Mouse (Mus musculus) testis, postnatal 10 days (tissue): ENCODE results near the gene Ntm.

Source experiments
- DNase-seq: peaks from one replicate; pipeline ENCODE4 v3.0.0; 2021; ENCODE audit warnings: low spot score

Gene Ntm

GRCm38 (mm10) chr9:29407954-29408353, 555.0 kb downstream of the Ntm start:
- DNase-seq, result peak; percentile 64

GRCm38 (mm10) chr9:29406973-29407372, 556.0 kb downstream of the Ntm start:
- DNase-seq, result no peak

GRCm38 (mm10) chr9:29406046-29406445, 556.9 kb downstream of the Ntm start:
- no peak for DNase-seq

GRCm38 (mm10) chr9:29400151-29400550, 562.8 kb downstream of the Ntm start:
- DNase-seq, result no peak

GRCm38 (mm10) chr9:29396101-29396500, 566.8 kb downstream of the Ntm start:
- no peak for DNase-seq

- no peak for DNase-seq
Measured at GRCm38 (mm10) chr9:29393136-29393535, 569.8 kb downstream of the Ntm start.

GRCm38 (mm10) chr9:29390796-29391517, 572.0 kb downstream of the Ntm start:
- DNase-seq, result no peak

- DNase-seq, result no peak
Measured at GRCm38 (mm10) chr9:29389224-29389623, 573.7 kb downstream of the Ntm start.

- DNase-seq, result no peak
Measured at GRCm38 (mm10) chr9:29387136-29387535, 575.8 kb downstream of the Ntm start.

GRCm38 (mm10) chr9:29377172-29378002, 585.6 kb downstream of the Ntm start:
- no peak for DNase-seq

GRCm38 (mm10) chr9:29371341-29371740, 591.6 kb downstream of the Ntm start:
- DNase-seq, result no peak

- DNase-seq, result no peak
Measured at GRCm38 (mm10) chr9:29369621-29370020, 593.3 kb downstream of the Ntm start.

GRCm38 (mm10) chr9:29368291-29368690, 594.6 kb downstream of the Ntm start:
- DNase-seq, result no peak

- DNase-seq, result no peak
Measured at GRCm38 (mm10) chr9:29357796-29358195, 605.1 kb downstream of the Ntm start.

- DNase-seq, result no peak
Measured at GRCm38 (mm10) chr9:29342303-29342702, 620.6 kb downstream of the Ntm start.

GRCm38 (mm10) chr9:29341292-29341691, 621.6 kb downstream of the Ntm start:
- no peak for DNase-seq

GRCm38 (mm10) chr9:29335671-29336070, 627.3 kb downstream of the Ntm start:
- DNase-seq, result no peak

GRCm38 (mm10) chr9:29332296-29333090, 630.4 kb downstream of the Ntm start:
- DNase-seq, result no peak

GRCm38 (mm10) chr9:29330486-29330885, 632.5 kb downstream of the Ntm start:
- DNase-seq, result no peak

GRCm38 (mm10) chr9:29326283-29326682, 636.7 kb downstream of the Ntm start:
- DNase-seq, result no peak

GRCm38 (mm10) chr9:29325137-29325536, 637.8 kb downstream of the Ntm start:
- DNase-seq, result no peak

- DNase-seq, result no peak
Measured at GRCm38 (mm10) chr9:29319197-29319596, 643.7 kb downstream of the Ntm start.
